9 mouse cellular contexts compared by ENCODE assay signal in genomic region chr10:99227968-99228864, GRCm38 (mm10). TPM values are rescaled to one million over a fixed set of nuclear protein-coding genes. Genes with fewer than 3 reads are reported as not detected.
DNase-seq lines count a peak whose midpoint lies in the region; ATAC-seq and TF ChIP-seq lines count a peak whose summit lies in the region.
"Had no signal": no experiment of that assay in that cellular context is flagged by ENCODE, and none has a peak within 500 bp of the region (broad histone marks: within the 10 kb centered on the region; RNA-seq: fewer than 3 reads in every experiment).

No protein-coding gene starts in this region.

- peak overlapping the region; percentile 70 for H3K27ac ChIP-seq in heart, embryonic 13.5 days (replicated peaks)
- peak overlapping the region; percentile 51; the same call in 1 of the 2 replicates for H3K27ac ChIP-seq in embryonic facial prominence, embryonic 13.5 days
- peak overlapping the region; percentile 81 for H3K27ac ChIP-seq in kidney, adult 2 months (ENCODE audit: insufficient read depth, low read depth, low read length)
- peak overlapping the region; percentile 29; the same call in 1 of the 2 replicates for H3K27ac ChIP-seq in liver, embryonic 13.5 days

- no peak for TF ChIP-seq CTCF in kidney, adult 2 months (conservative IDR thresholded peaks at IDR 0.05; ENCODE audit: insufficient read depth, insufficient read length, low read depth, low read length)

- peak overlapping the region; percentile 58 for H3K4me2 ChIP-seq in heart, embryonic 13.5 days
- peak overlapping the region; percentile 50 for H3K4me2 ChIP-seq in embryonic facial prominence, embryonic 13.5 days
- H3K4me2 ChIP-seq in liver, embryonic 13.5 days = no peak overlapping the region

- no peak for DNase-seq in heart, postnatal 25 days (ENCODE audit: low spot score)
- peak; percentile 73 for DNase-seq in kidney, adult 2 months
- DNase-seq in liver, embryonic 13.5 days = no peak
- DNase-seq in neural tube, embryonic 10.5 days (ENCODE audit: extremely low spot score, low spot score) = peak; percentile 50
- DNase-seq in adrenal gland, postnatal 10 days = no peak
- DNase-seq in natural killer cell, adult 2 months (ENCODE audit: low spot score in 2 of 2) = no peak

- peaks cover 41% of the 10 kb centered on the region for H3K4me1 ChIP-seq in heart, embryonic 13.5 days
- peaks cover 19% of the 10 kb centered on the region for H3K4me1 ChIP-seq in embryonic facial prominence, embryonic 13.5 days
- H3K4me1 ChIP-seq in kidney, adult 2 months (ENCODE audit: control insufficient read depth, insufficient read depth, low read length) = peaks cover 33% of the 10 kb centered on the region
- peaks cover 20% of the 10 kb centered on the region for H3K4me1 ChIP-seq in liver, embryonic 13.5 days (replicated peaks)

- H3K9ac ChIP-seq in heart, embryonic 13.5 days = peak overlapping the region; percentile 51; the same call in 1 of the 2 replicates
- H3K9ac ChIP-seq in embryonic facial prominence, embryonic 13.5 days = no peak overlapping the region
- H3K9ac ChIP-seq in liver, embryonic 13.5 days = no peak overlapping the region

- no peak for TF ChIP-seq POLR2A in kidney, adult 2 months (IDR thresholded peaks at IDR 0.05; ENCODE audit: low read depth, low read length)

- ATAC-seq in heart, embryonic 13.5 days (ENCODE audit: extremely low read depth, insufficient number of reproducible peaks, low FRiP score, low TSS enrichment) = no peak
- no peak for ATAC-seq in embryonic facial prominence, embryonic 13.5 days (ENCODE audit: insufficient number of reproducible peaks, insufficient read depth, low FRiP score, low TSS enrichment, low read depth)
- ATAC-seq in liver, embryonic 13.5 days (ENCODE audit: low read depth) = no peak

- WGBS in heart, embryonic 13.5 days = 37% methylated on average over 17 of the region's 17 CpGs
- 30% methylated on average over 17 of the region's 17 CpGs for WGBS in embryonic facial prominence, embryonic 13.5 days
- 25% methylated on average over 17 of the region's 17 CpGs for WGBS in kidney, adult 2 months
- WGBS in liver, embryonic 13.5 days (ENCODE audit: insufficient replicate concordance) = 23% methylated on average over 17 of the region's 17 CpGs

- H3K4me3 ChIP-seq in heart, embryonic 13.5 days = peak overlapping the region; percentile 27; the same call in 1 of the 2 replicates
- peak overlapping the region; percentile 19 for H3K4me3 ChIP-seq in embryonic facial prominence, embryonic 13.5 days
- peak overlapping the region; percentile 22; the same call in 1 of the 2 replicates for H3K4me3 ChIP-seq in kidney, adult 2 months (ENCODE audit: insufficient read depth, low read depth, low read length)
- H3K4me3 ChIP-seq in liver, embryonic 13.5 days (replicated peaks) = no peak overlapping the region

- H3K36me3 ChIP-seq in heart, embryonic 13.5 days = no peaks in the 10 kb centered on the region
- H3K36me3 ChIP-seq in embryonic facial prominence, embryonic 13.5 days = no peaks in the 10 kb centered on the region
- H3K36me3 ChIP-seq in kidney, adult 2 months (ENCODE audit: control insufficient read depth, insufficient read depth, low read length) = no peaks in the 10 kb centered on the region
- no peaks in the 10 kb centered on the region for H3K36me3 ChIP-seq in liver, embryonic 13.5 days
- H3K36me3 ChIP-seq: G1E had no signal

- intact Hi-C loops in heart, postnatal 25 days (cut with DNase I) = no loop called here

- H3K27me3 ChIP-seq in heart, embryonic 13.5 days (replicated peaks) = no peaks in the 10 kb centered on the region
- H3K27me3 ChIP-seq in embryonic facial prominence, embryonic 13.5 days = no peaks in the 10 kb centered on the region
- H3K27me3 ChIP-seq in kidney, adult 2 months (replicated peaks; ENCODE audit: control insufficient read depth, insufficient read depth, low read length) = no peaks in the 10 kb centered on the region
- H3K27me3 ChIP-seq in liver, embryonic 13.5 days = peaks cover 25% of the 10 kb centered on the region

- no peaks in the 10 kb centered on the region for H3K9me3 ChIP-seq in heart, embryonic 13.5 days
- no peaks in the 10 kb centered on the region for H3K9me3 ChIP-seq in embryonic facial prominence, embryonic 13.5 days
- H3K9me3 ChIP-seq in liver, embryonic 13.5 days (replicated peaks) = no peaks in the 10 kb centered on the region

RNA-seq across cellular contexts. Expression of gene Dusp6, which starts 34.8 kb away (rescaled TPM):
- 39.4 and 40.6 TPM in 2 replicates for polyA plus RNA-seq in heart, embryonic 13.5 days (2015; fragmentation: Nextera tagmentation; extraction: Ambion mirVana)
- total RNA-seq in heart, postnatal 25 days (2021) = 10 to 100 TPM; 18.5 to 19.5 TPM
- 61.9 and 73.3 TPM in 2 replicates for polyA plus RNA-seq in embryonic facial prominence, embryonic 13.5 days (2015; fragmentation: Nextera tagmentation; extraction: Ambion mirVana)
- 46.6 and 50.5 TPM in 2 replicates for polyA plus RNA-seq in kidney, adult 2 months (2012; rRNA removed)
- polyA plus RNA-seq in liver, embryonic 13.5 days (2015; fragmentation: Nextera tagmentation; extraction: Ambion mirVana) = 12.3 and 13.7 TPM in 2 replicates
- 10 to 100 TPM; 90.0 to 93.5 TPM for total RNA-seq in adrenal gland, postnatal 10 days (2021)
- polyA plus RNA-seq: G1E had no signal

Comparison
In these comparisons a context has a peak if more than half of its experiments do, and no peak if none do; other contexts are left out.
1. H3K27ac ChIP-seq: peak in every context shown above with its lines; median percentile 81 in kidney, adult 2 months; 70 in heart, embryonic 13.5 days; 51 in embryonic facial prominence, embryonic 13.5 days; 29 in liver, embryonic 13.5 days.
2. DNase-seq: peak in kidney, adult 2 months (single experiment) and neural tube, embryonic 10.5 days (single experiment); none in heart, postnatal 25 days (single experiment), liver, embryonic 13.5 days (single experiment), adrenal gland, postnatal 10 days (single experiment) and natural killer cell, adult 2 months (0 of 2).